Mouse (Mus musculus) urinary bladder, postnatal 0 days (tissue): ENCODE data around the gene Psmb3. TPM values are rescaled to one million over a fixed set of nuclear protein-coding genes. Genes with fewer than 3 reads are reported as not detected.

ENCODE experiments used
- microRNA-seq: library from miRNA; unstranded; fragments of <30 nt; microRNA quantifications from one replicate; pipeline ENCODE4, GENCODE M21; 2016
- polyA plus RNA-seq: library from polyadenylated mRNA; unstranded; fragments of >200 nt; fragmentation: Nextera tagmentation; extraction: Ambion mirVana; gene quantifications from 2 replicates; pipeline ENCODE4 v1.2.1, GENCODE M21; 2015

The Psmb3 gene
- polyA plus RNA-seq = 367 and 421 TPM in 2 replicates

DNA sequence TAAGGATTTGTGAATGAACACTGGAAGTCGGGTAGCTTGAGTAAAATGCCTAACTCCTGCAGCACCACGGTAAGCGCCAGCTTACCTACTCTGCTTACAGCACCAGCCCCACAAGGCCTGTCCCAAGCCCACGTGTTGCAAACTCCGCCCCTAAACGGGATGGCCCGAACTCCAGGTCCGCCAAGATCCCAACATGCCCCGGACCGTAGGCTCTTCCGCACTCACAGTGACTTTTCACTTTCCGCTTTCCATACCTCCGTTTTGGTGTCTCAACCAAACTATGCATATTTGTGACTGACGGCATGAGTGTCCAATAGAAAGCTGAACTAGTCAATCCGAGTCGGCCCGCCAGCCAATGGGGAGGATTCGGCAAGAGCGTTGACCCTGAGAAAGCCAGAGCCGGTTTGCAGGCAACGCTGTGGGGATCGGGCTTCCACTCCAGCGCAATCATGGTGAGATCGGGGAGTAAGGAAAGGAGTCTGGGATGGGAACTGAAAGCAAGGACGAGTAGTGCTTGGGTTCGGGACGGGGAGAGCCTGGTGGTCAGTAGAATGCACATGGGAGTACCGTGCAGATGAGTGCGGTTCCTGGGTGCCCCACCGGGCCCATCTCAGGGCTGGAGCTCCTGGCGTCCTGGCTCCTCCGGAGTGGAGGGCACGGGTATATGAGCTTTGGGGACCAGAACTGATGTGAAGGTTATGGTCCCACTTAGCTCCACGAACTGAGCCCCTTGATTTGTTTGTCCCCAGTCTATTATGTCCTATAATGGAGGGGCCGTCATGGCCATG, at the start of gene Psmb3:
TSS of gene Psmb3 (plus strand) at position 361 of the 788 bp plus-strand sequence.

DNA sequence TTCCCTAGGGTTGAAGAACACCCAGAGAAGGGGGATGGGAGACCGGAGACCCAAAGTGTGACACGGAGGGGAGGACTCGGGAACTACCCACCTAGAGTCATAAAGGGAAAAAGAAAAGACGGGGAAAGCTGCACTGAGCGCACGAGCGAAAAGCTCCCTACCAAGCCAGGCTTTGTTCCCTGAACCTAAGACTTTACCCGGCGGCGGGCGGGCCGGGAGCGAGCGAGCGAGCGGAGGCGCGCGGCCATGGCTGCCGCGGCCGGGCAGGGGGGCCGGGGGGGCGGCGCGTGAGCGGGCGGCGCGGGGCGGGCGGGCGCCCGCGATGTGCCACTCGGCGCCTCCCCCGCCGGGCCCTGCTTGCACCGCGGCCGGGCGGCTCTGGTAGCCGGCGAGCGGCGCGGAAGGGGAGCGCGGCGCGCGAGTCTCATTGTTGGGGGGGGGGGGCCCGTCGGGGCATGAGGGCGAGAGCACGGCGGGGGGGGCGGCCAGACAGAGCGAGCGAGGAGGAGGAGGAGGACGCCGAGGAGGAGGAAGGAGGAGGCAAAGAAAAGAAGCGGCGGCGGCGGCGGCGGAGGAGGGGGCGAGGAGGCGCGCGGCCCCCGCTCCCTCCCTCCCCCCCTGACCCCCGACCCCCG, 40.2 kb upstream of the Psmb3 start, which contains the start of gene Mllt6:
TSS of gene Mllt6 (plus strand) at position 522 of the 635 bp plus-strand sequence.

DNA sequence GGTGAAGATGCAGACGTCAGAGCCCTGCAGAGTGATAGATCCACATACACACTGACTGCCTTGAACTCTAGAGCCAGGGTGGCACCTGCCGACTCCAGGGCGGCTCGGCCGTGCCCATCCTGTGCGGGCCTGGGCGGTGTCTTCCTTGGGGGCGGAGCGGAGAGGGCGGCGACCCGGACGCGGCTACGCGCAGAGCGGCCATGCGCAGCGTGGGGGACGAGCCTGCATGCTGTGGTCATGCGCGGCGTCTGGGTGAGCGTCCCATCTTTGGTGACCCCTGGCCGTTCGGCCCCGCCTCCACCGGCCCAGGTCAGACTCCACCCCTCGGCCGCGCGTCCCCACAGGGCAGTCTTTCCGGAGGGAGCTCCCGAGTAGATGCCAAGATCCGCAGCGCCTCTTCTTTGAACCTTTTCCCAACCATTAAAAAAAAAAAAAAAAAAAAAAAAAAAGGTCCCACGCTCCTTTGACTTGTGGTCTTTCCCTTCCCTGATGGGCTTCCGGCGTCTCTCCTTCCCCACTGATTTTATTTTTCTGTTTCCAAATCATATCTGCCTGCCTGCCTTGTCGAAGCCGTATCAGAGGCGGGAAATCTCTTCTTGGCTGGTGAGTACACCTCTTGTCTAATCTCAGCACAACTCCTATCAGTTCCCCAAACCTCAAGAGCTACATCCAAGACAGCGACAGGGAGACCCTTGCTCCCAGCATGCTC, 17.4 kb upstream of the Psmb3 start, which contains the start of gene Cisd3:
TSS of gene Cisd3 (plus strand) at position 214 of the 709 bp plus-strand sequence.

GRCm38 (mm10) chr11:97700003-97700745, 3.0 kb upstream of the Psmb3 start, which contains the start of gene Pcgf2:
TSS of gene Pcgf2 (minus strand) at chr11:97700497.

GRCm38 (mm10) chr11:97744063-97744717, 41.0 kb downstream of the Psmb3 start, which contains the start of gene Pip4k2b:
TSS of gene Pip4k2b (minus strand) at chr11:97744704.

Small RNA genes within 50 kb of the gene (microRNA-seq; reads per million reads assigned to microRNA genes)
- gene Gm24158 (not detected), gene Mir6927 (not detected), gene Mir8102 (not detected)

Other genes starting within 250 kb of the Psmb3 start
- 0.61 and 0.96 TPM in 2 replicates for gene 4933428G20Rik, start 203.1 kb upstream of the Psmb3 start, polyA plus RNA-seq
- 0.07 TPM in 1 of 2 replicates, not detected in the other for gene Srcin1, start 127.2 kb upstream of the Psmb3 start, polyA plus RNA-seq
- 0.53 and 0.85 TPM in 2 replicates for gene Epop, start 73.7 kb upstream of the Psmb3 start, polyA plus RNA-seq
- 0.77 and 0.80 TPM in 2 replicates for gene Mllt6, start 40.0 kb upstream of the Psmb3 start, polyA plus RNA-seq
- gene Cisd3, start 17.6 kb upstream of the Psmb3 start, polyA plus RNA-seq = 50.3 and 54.7 TPM in 2 replicates
- 5.4 and 7.4 TPM in 2 replicates for gene Pcgf2, start 2.9 kb upstream of the Psmb3 start, polyA plus RNA-seq
- gene Pip4k2b, start 41.3 kb downstream of the Psmb3 start, polyA plus RNA-seq = 1.1 and 1.6 TPM in 2 replicates
- 8.5 and 9.5 TPM in 2 replicates for gene Cwc25, start 63.2 kb downstream of the Psmb3 start, polyA plus RNA-seq
- not detected in 2 replicates for gene 1700001P01Rik, start 72.5 kb downstream of the Psmb3 start, polyA plus RNA-seq
- gene Rpl23, start 79.0 kb downstream of the Psmb3 start, polyA plus RNA-seq = 530 and 534 TPM in 2 replicates
- gene Lasp1, start 95.6 kb downstream of the Psmb3 start, polyA plus RNA-seq = 101 and 122 TPM in 2 replicates
- gene B230217C12Rik, start 137.4 kb downstream of the Psmb3 start, polyA plus RNA-seq = 1.2 and 1.8 TPM in 2 replicates
- 0.18 and 0.29 TPM in 2 replicates for gene Fbxo47, start 180.8 kb downstream of the Psmb3 start, polyA plus RNA-seq